Mouse (Mus musculus): ENCODE data around the gene Mafg. TPM values are rescaled to one million over a fixed set of nuclear protein-coding genes. Genes with fewer than 3 reads are reported as not detected.

Gene Mafg
- total and polyA plus RNA-seq, 3 experiments: 17.0 to 63.7 (median 29.3) TPM

DNA sequence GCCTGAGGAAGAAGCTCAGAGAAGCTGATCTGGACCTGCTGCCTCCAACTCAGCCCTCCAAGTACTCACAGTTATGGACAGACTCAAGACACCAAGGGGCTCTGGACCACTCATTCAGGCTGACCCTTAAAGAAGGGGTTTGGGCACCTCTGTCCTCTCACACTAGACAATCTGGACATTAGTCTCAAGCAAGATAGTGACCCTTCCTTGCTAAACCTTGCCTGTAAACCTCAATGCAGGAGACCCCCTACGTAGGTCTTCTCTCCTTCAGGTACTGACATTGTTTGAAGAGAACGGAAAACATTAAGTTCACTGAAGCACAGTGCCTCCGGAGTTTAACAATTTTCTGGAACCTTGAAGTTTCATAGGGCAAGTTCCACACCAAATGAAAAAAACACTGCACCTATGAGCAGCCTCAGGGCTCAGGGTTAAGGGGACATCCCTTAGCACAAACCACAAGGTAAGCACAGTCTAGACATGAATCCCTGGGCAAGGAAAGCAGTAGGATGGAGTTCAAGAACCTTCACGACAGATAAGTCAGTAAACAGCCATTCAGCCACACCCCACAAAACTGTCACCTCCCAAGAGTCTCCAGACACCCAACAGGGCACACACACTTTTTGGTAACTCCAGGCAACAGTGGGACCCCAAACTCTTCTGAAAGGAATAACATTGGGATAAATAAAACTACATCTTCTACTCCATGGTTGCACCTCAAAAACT lies 1.5 kb downstream of the Mafg start:
- H3K36me3 ChIP-seq (replicated peaks in 1 of 2; ENCODE audit: control insufficient read depth in 1 of 2, insufficient read depth in 1 of 2, low read length in 1 of 2): peaks cover 20 to 29% of the 10 kb centered on the region in 2 experiments
- H3K27ac ChIP-seq (ENCODE audit: insufficient read depth, low read depth): peak overlapping the region; percentile 74
- H3K4me2 ChIP-seq (ENCODE audit: insufficient read depth, low read depth, poor library complexity, severe bottlenecking): peak overlapping the region; percentile 87
- peaks cover 39% of the 10 kb centered on the region for H3K79me2 ChIP-seq (replicated peaks; ENCODE audit: control insufficient read depth, extremely low read depth, insufficient read depth, poor library complexity, severe bottlenecking)
- TF ChIP-seq CHD1 (IDR thresholded peaks at IDR 0.05; ENCODE audit: low read depth, low read length) (0 out of 2 replicates have a peak, but pooled peaks have one; percentile 67), ZKSCAN1 (IDR thresholded peaks at IDR 0.05; ENCODE audit: borderline replicate concordance, low read depth, low read length) (no peak), SIN3A (IDR thresholded peaks at IDR 0.05; ENCODE audit: low read length) (no peak)
- peaks cover 31 to 54% of the 10 kb centered on the region in 2 experiments for H3K4me1 ChIP-seq (ENCODE audit: control insufficient read depth in 1 of 2, insufficient read depth in 2 of 2)
- H3K9me3 ChIP-seq (replicated peaks; ENCODE audit: low read length): no peaks in the 10 kb centered on the region
- H3K9ac ChIP-seq (ENCODE audit: insufficient read depth, low read depth): peak overlapping the region; percentile 96
- peak overlapping the region; percentile 74 to 93 (median 83) for H3K4me3 ChIP-seq (replicated peaks in 1 of 3; ENCODE audit: low read depth in 2 of 3, low read length in 2 of 3, poor library complexity in 1 of 3)
- no peak for DNase-seq (ENCODE audit: extremely low read depth)
- H3K27me3 ChIP-seq (replicated peaks): no peaks in the 10 kb centered on the region
- dilution Hi-C loops (cut with MboI; ENCODE audit: extremely low pct_ligation_motif_present, extremely low pct_unique_long_range_greater_than_20kb, low sequenced_read_pairs) (no loop called here), in situ Hi-C loops (cut with MboI; ENCODE audit: low pct_ligation_motif_present, low pct_unique_long_range_greater_than_20kb, low sequenced_read_pairs) (no loop called here)

DNA sequence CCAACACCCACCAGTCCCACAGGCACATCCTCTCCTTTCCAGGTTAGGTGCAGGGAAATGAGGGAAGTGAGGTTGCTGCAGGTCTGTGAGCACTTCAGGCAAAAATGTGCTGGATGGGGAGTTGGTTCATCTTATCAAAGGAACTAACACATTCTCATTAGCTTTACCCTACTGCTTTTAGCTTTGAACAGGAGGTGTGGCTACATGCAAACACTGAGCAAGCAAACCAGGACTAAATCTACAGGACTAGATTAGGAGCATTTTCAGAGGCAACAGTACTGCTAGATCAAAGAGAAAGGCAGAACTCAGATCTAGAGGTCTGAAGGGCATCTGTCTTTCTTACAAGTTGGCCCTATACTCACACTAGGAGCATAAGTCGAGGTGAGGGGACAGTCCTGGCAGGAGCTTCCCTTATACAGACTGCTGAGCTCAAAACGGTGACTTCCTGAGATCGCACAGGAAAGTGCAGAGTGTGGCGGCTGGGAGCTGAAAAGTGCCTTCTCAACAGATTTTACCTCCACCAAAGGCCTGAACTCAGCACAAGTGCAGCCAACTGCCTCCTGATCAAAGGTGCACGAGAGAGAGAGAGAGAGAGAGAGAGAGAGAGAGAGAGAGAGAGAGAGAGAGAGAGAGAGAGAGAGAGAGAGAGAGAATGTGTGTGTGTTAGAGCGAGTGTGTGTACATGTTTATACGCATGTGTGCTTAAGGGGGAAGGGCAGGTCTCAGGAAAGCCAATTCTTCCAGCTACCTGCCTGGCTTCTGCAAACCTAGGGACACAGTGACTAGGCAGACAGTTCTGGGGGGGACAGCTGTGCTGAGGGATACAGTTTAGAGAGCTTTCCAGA lies 2.3 kb downstream of the Mafg start:
- TF ChIP-seq KAT2A (IDR thresholded peaks at IDR 0.05; ENCODE audit: insufficient replicate concordance, low read length) (no peak), HCFC1 (IDR thresholded peaks at IDR 0.05; ENCODE audit: low read depth, low read length) (no peak), ELF1 (IDR thresholded peaks at IDR 0.05; ENCODE audit: low read depth, low read length) (0 out of 2 replicates have a peak, but pooled peaks have one; percentile 6), CTCF (conservative IDR thresholded peaks at IDR 0.05 in 1 of 2, IDR thresholded peaks at IDR 0.05 in 1 of 2; ENCODE audit: low read depth in 2 of 2, low read length in 2 of 2) (no peak), JUND (conservative IDR thresholded peaks at IDR 0.05; ENCODE audit: low read depth, low read length) (0 out of 2 replicates have a peak, but pooled peaks have one; percentile 19), POLR2A (IDR thresholded peaks at IDR 0.05; ENCODE audit: low read depth, low read length) (0 out of 2 replicates have a peak, but pooled peaks have one; percentile 14), CHD2 (IDR thresholded peaks at IDR 0.05; ENCODE audit: low read length) (peak; percentile 26; the same call in 1 of the 2 replicates), E2F4 (IDR thresholded peaks at IDR 0.05; ENCODE audit: insufficient replicate concordance, low read depth, low read length) (no peak), MAX (IDR thresholded peaks at IDR 0.05; ENCODE audit: low read length) (0 out of 2 replicates have a peak, but pooled peaks have one; percentile 19), USF1 (IDR thresholded peaks at IDR 0.05; ENCODE audit: low read depth, low read length) (no peak), SIN3A (IDR thresholded peaks at IDR 0.05; ENCODE audit: low read length) (peak; percentile 44; the same call in 1 of the 2 replicates), MEF2A (IDR thresholded peaks at IDR 0.05; ENCODE audit: borderline replicate concordance, low read depth, low read length) (no peak), ZNF384 (IDR thresholded peaks at IDR 0.05; ENCODE audit: low read depth, low read length) (no peak), USF2 (conservative IDR thresholded peaks at IDR 0.05; ENCODE audit: low read depth, low read length) (no peak), BHLHE40 (IDR thresholded peaks at IDR 0.05; ENCODE audit: low read depth, low read length) (peak; percentile 23; the same call in 1 of the 2 replicates)
- H3K9ac ChIP-seq (ENCODE audit: insufficient read depth, low read depth): peak overlapping the region; percentile 96
- no peak for DNase-seq (ENCODE audit: extremely low read depth)
- peaks cover 39% of the 10 kb centered on the region for H3K79me2 ChIP-seq (replicated peaks; ENCODE audit: control insufficient read depth, extremely low read depth, insufficient read depth, poor library complexity, severe bottlenecking)
- no peaks in the 10 kb centered on the region for H3K9me3 ChIP-seq (replicated peaks; ENCODE audit: low read length)
- peaks cover 22 to 31% of the 10 kb centered on the region in 2 experiments for H3K36me3 ChIP-seq (replicated peaks in 1 of 2; ENCODE audit: control insufficient read depth in 1 of 2, insufficient read depth in 1 of 2, low read length in 1 of 2)
- peak overlapping the region; percentile 12 to 83 (median 74) for H3K4me3 ChIP-seq (replicated peaks in 1 of 3; ENCODE audit: low read depth in 2 of 3, low read length in 2 of 3, poor library complexity in 1 of 3)
- H3K4me2 ChIP-seq (ENCODE audit: insufficient read depth, low read depth, poor library complexity, severe bottlenecking): peak overlapping the region; percentile 87
- in situ Hi-C loops (cut with MboI; ENCODE audit: low pct_ligation_motif_present, low pct_unique_long_range_greater_than_20kb, low sequenced_read_pairs) (no loop called here), dilution Hi-C loops (cut with MboI; ENCODE audit: extremely low pct_ligation_motif_present, extremely low pct_unique_long_range_greater_than_20kb, low sequenced_read_pairs) (no loop called here)
- H3K27me3 ChIP-seq (replicated peaks): no peaks in the 10 kb centered on the region
- H3K27ac ChIP-seq (ENCODE audit: insufficient read depth, low read depth): peak overlapping the region; percentile 74
- peaks cover 34 to 62% of the 10 kb centered on the region in 2 experiments for H3K4me1 ChIP-seq (ENCODE audit: control insufficient read depth in 1 of 2, insufficient read depth in 2 of 2)

All from CH12.LX (cell line).